Mouse (Mus musculus) limb, embryonic 12.5 days (tissue): ENCODE results near the gene Cisd3. TPM values are rescaled to one million over a fixed set of nuclear protein-coding genes. Genes with fewer than 3 reads are reported as not detected.
"Not testable (repeated sequence)": the region's sequence is repeated elsewhere in the genome, so short reads cannot be mapped to it uniquely, and the experiment has no call there.

Source experiments
- ATAC-seq: fragments of 200-750 bp; cut with Nextera tagmentation; 2 replicates; pipeline ENCODE4 v1.8.0; 2017; ENCODE audit warnings: low read depth, moderate TSS enrichment; ENCODE audit not compliant: insufficient number of reproducible peaks, insufficient read depth, low FRiP score, low TSS enrichment
- H3K27ac ChIP-seq: fragments of 300-500 bp; sonication (generic); 2 replicates; pipeline ENCODE4 v1.5.1; 2016; ENCODE audit warnings: mild to moderate bottlenecking, moderate library complexity
- H3K27me3 ChIP-seq: fragments of 300-500 bp; sonication (generic); 2 replicates; pipeline ENCODE4 v1.6.1; 2016; ENCODE audit warnings: mild to moderate bottlenecking, moderate library complexity
- H3K36me3 ChIP-seq: fragments of 300-500 bp; sonication (generic); 2 replicates; pipeline ENCODE4 v1.6.1; 2016; ENCODE audit warnings: mild to moderate bottlenecking, moderate library complexity
- H3K4me1 ChIP-seq: fragments of 300-500 bp; sonication (generic); replicated peaks from 2 replicates; pipeline ENCODE4 v1.6.1; 2016
- H3K4me2 ChIP-seq: fragments of 300-500 bp; sonication (generic); 2 replicates; pipeline ENCODE4 v1.6.1; 2016; ENCODE audit warnings: mild to moderate bottlenecking, moderate library complexity
- H3K4me3 ChIP-seq: fragments of 300-500 bp; sonication (generic); replicated peaks from 2 replicates; pipeline ENCODE4 v1.5.1; 2016; ENCODE audit warnings: mild to moderate bottlenecking
- H3K9ac ChIP-seq: fragments of 300-500 bp; sonication (generic); replicated peaks from 2 replicates; pipeline ENCODE4 v1.6.1; 2016; ENCODE audit warnings: mild to moderate bottlenecking, moderate library complexity
- H3K9me3 ChIP-seq: fragments of 300-500 bp; sonication (generic); 2 replicates; pipeline ENCODE4 v1.6.1; 2016; ENCODE audit warnings: mild to moderate bottlenecking, moderate library complexity
- WGBS: fragments of 180-500 bp; shearing (Covaris S2); methylation state at CpG from one replicate; pipeline ENCODE4 v1.1.7; 2016; 5-methylcytosine and 5-hydroxymethylcytosine counted together
- polyA plus RNA-seq: library from polyadenylated mRNA; unstranded; fragments of >200 nt; fragmentation: Nextera tagmentation; extraction: Ambion mirVana; gene quantifications from 2 replicates; pipeline ENCODE4 v1.2.1, GENCODE M21; 2016

Cisd3 gene
- polyA plus RNA-seq, 1 experiment from 2014 or later: 10.0 TPM

DNA sequence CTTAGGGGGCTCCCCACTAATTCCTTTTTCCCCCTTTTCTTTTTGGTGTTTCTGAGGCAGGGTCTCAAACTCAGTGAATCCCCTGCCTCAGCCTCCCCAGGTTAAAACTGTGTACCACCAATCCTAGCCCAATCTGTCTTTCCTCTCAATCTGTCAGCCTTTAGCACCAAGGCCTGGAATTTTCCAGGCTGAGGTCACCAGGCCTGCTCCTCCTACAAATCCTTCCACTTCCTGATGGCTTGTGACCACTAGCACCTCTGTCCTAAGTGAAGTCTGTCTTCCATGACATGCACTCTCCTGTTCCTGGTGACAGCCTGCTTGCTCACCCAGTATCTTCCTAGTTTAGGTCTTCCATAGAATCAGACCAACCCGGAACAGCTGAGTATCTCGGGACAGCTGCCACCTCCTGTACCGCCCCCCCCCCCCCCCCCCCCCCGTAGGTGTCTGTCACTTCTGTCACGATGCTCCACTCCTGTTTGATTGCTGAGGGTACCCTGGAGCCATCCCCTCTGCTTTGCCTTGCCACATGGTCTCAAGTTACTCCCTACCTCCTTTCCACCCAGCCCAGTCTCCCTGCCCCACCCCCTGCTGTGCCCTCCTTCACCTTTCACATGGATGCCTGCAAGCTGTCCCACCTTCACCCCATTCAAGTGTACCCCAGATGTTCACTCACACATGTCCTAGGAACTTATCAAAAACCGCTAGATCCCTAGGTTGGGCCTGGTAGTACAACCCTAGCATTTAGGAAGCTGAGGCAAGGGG, 28.3 kb upstream of the Cisd3 start:
- H3K27me3 ChIP-seq: peaks cover 15% of the 10 kb centered on the region
- no peak for ATAC-seq
- WGBS: 26% methylated on average over 6 of the region's 6 CpGs
- no peak overlapping the region for H3K27ac ChIP-seq
- H3K4me3 ChIP-seq: no peak overlapping the region
- H3K9ac ChIP-seq: 0 out of 2 replicates have a peak overlapping the region, but pooled peaks have one; percentile 4
- no peak overlapping the region for H3K4me2 ChIP-seq
- H3K4me1 ChIP-seq: peaks cover 32% of the 10 kb centered on the region
- H3K36me3 ChIP-seq: no peaks in the 10 kb centered on the region
- no peaks in the 10 kb centered on the region for H3K9me3 ChIP-seq

DNA sequence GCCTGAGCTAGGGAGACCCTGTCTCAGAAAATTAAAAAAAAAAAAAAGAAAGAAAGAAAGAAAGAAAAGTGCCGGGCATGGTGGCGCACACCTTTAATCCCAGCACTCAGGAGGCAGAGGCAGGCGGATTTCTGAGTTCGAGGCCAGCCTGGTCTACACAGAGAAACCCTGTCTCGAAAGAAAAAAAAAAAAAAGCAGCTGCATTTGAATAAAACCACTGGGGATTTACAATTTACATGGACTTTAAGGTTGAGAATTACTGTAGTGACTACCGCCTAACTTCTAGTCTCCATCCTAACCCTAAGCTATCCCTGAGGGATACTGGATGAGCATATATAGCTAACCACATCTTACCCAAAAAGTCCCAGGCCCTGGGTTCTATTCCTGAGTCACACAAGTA, 27.7 kb upstream of the Cisd3 start:
- H3K27me3 ChIP-seq: peaks cover 17% of the 10 kb centered on the region
- H3K4me3 ChIP-seq, H3K27ac ChIP-seq, H3K9me3 ChIP-seq, H3K4me2 ChIP-seq, H3K9ac ChIP-seq, ATAC-seq, H3K36me3 ChIP-seq: not testable (repeated sequence)
- H3K4me1 ChIP-seq: peaks cover 35% of the 10 kb centered on the region
- 84% methylated on average over 6 of the region's 6 CpGs for whole genome bisulfite sequencing

DNA sequence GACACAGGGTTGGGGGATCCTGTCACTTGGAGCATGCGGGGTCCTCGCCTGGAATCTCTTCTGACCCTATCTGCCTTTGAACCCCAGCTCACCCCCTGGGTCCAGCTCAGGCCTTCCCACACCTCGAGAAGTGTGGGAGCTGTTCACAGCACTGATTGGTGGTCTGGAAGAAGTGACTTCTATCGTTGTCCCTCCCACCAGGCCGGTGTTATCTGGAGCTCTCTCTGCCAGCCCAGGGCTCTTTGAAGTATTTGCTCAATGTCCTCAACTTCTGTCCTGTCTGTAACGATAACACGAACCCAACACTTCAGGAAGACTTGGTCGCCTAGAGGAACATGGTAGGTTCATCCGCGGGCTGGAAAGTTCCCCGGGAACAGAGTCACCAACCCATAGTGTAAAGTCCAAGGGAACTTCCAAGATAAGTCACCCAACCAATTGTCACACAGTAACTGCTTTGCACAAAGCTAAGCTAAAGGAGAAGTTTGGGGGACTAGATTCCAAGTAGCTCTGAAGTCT, 26.8 kb upstream of the Cisd3 start:
- Histone ChIP-seq H3K9me3 (no peaks in the 10 kb centered on the region), H3K27me3 (peaks cover 17% of the 10 kb centered on the region), H3K4me1 (peaks cover 35% of the 10 kb centered on the region), H3K4me2 (peak overlapping the region; percentile 85; the same call in 1 of the 2 replicates), H3K27ac (no peak overlapping the region), H3K9ac (no peak overlapping the region), H3K4me3 (peak overlapping the region; percentile 84; the same call in 1 of the 2 replicates), H3K36me3 (no peaks in the 10 kb centered on the region)
- ATAC-seq: no peak
- WGBS: 56% methylated on average over 11 of the region's 11 CpGs

- H3K36me3 ChIP-seq: no peaks in the 10 kb centered on the region
- no peak for ATAC-seq
- peaks cover 17% of the 10 kb centered on the region for H3K27me3 ChIP-seq
- no peaks in the 10 kb centered on the region for H3K9me3 ChIP-seq
- H3K4me1 ChIP-seq: peaks cover 38% of the 10 kb centered on the region
- H3K27ac ChIP-seq: peak overlapping the region; percentile 66
- H3K4me2 ChIP-seq: peak overlapping the region; percentile 85
- peak overlapping the region; percentile 90 for H3K9ac ChIP-seq
- WGBS: 7% methylated on average over 13 of the region's 13 CpGs
- peak overlapping the region; percentile 84 for H3K4me3 ChIP-seq
These were observed 26.2 kb upstream of the Cisd3 start for GRCm38 (mm10) chr11:97659267-97659989.

- ATAC-seq: peak; percentile 76
- H3K4me2 ChIP-seq: peak overlapping the region; percentile 85
- peaks cover 17% of the 10 kb centered on the region for H3K27me3 ChIP-seq
- peaks cover 46% of the 10 kb centered on the region for H3K4me1 ChIP-seq
- no peaks in the 10 kb centered on the region for H3K9me3 ChIP-seq
- H3K27ac ChIP-seq: peak overlapping the region; percentile 66
- peak overlapping the region; percentile 84 for H3K4me3 ChIP-seq
- peak overlapping the region; percentile 90 for H3K9ac ChIP-seq
- no peaks in the 10 kb centered on the region for H3K36me3 ChIP-seq
- under 1% methylated on average over 72 of the region's 78 CpGs for WGBS
These were observed 25.5 kb upstream of the Cisd3 start for GRCm38 (mm10) chr11:97659990-97660714.

GRCm38 (mm10) chr11:97660734-97661647, 24.6 kb upstream of the Cisd3 start:
- H3K4me1 ChIP-seq: peaks cover 48% of the 10 kb centered on the region
- peak overlapping the region; percentile 92 for H3K4me3 ChIP-seq
- H3K9me3 ChIP-seq: no peaks in the 10 kb centered on the region
- peaks cover 17% of the 10 kb centered on the region for H3K27me3 ChIP-seq
- WGBS: 1% methylated on average over 27 of the region's 27 CpGs
- H3K9ac ChIP-seq: peak overlapping the region; percentile 90
- H3K4me2 ChIP-seq: peak overlapping the region; percentile 85
- no peak for ATAC-seq
- H3K27ac ChIP-seq: no peak overlapping the region
- H3K36me3 ChIP-seq: peaks cover 8% of the 10 kb centered on the region

- Histone ChIP-seq H3K27me3 (peaks cover 17% of the 10 kb centered on the region), H3K27ac (no peak overlapping the region), H3K9me3 (no peaks in the 10 kb centered on the region), H3K36me3 (peaks cover 15% of the 10 kb centered on the region), H3K4me1 (peaks cover 48% of the 10 kb centered on the region), H3K4me3 (peak overlapping the region; percentile 92), H3K4me2 (peak overlapping the region; percentile 85), H3K9ac (no peak overlapping the region)
- ATAC-seq: no peak
- WGBS: under 1% methylated on average over 20 of the region's 20 CpGs
These were observed 23.9 kb upstream of the Cisd3 start for GRCm38 (mm10) chr11:97661648-97662133.

- Histone ChIP-seq H3K27me3 (peaks cover 17% of the 10 kb centered on the region), H3K27ac (peak overlapping the region; percentile 92; the same call in 1 of the 2 replicates), H3K4me1 (peaks cover 48% of the 10 kb centered on the region), H3K36me3 (peaks cover 21% of the 10 kb centered on the region), H3K9me3 (no peaks in the 10 kb centered on the region), H3K4me3 (peak overlapping the region; percentile 92), H3K4me2 (peak overlapping the region; percentile 85), H3K9ac (0 out of 2 replicates have a peak overlapping the region, but pooled peaks have one; percentile 31)
- WGBS: 1% methylated on average over 21 of the region's 21 CpGs
- no peak for ATAC-seq
These were observed 23.3 kb upstream of the Cisd3 start for GRCm38 (mm10) chr11:97662207-97662892.

GRCm38 (mm10) chr11:97662893-97663527, 22.6 kb upstream of the Cisd3 start, which contains the start of gene Mllt6:
TSS of gene Mllt6 (plus strand) at chr11:97663414.
- H3K9ac ChIP-seq: peak within 1 kb of the TSS; percentile 90
- WGBS: 1% methylated on average over 44 of the region's 76 CpGs
- peaks cover 17% of the 10 kb centered on the region for H3K27me3 ChIP-seq
- peaks cover 28% of the 10 kb centered on the region for H3K36me3 ChIP-seq
- peak within 1 kb of the TSS; percentile 92 for H3K27ac ChIP-seq
- H3K9me3 ChIP-seq: no peaks in the 10 kb centered on the region
- peak within 1 kb of the TSS; percentile 85 for H3K4me2 ChIP-seq
- H3K4me3 ChIP-seq: peak within 1 kb of the TSS; percentile 92
- 0 out of 2 replicates have a peak, but pooled peaks have one; percentile 4 for ATAC-seq
- peaks cover 48% of the 10 kb centered on the region for H3K4me1 ChIP-seq
